Mouse (Mus musculus) CD4-positive helper T cell, adult 2 months (primary cell): Measurements from ENCODE around the gene Sec1.
A peak's percentile ranks its signal among the peaks of the same experiment; 100 is the strongest.

Experiments
- DNase-seq: peaks from one replicate; pipeline ENCODE4 v3.0.0-alpha.2; 2012; ENCODE audit warnings: low read depth, missing footprints, low spot score

The Sec1 gene

DNA sequence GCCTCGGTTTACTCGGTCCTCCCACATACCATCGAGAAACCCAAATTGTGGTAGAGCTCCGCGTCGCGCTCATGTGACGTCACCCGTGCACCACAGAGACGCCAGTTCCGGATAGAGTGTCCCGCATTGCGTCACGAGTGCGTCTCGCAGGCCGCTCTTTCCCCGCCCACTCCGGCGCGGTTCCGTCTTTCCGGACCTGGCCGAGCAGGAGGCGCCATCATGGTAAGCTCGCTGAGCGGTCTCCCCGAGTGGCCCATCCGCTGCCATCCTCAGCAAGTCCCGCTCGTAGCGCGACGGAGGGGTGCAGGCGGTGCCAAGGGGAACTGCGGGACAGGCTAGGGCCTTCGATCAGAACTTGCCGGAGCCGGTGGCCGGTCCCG lies 23.7 kb upstream of the Sec1 start, which contains the start of gene Sphk2:
Gene Sphk2, minus strand, starts transcription at position 85 of the 380 bp plus-strand sequence.
- DNase-seq, result peak; percentile 98

DNA sequence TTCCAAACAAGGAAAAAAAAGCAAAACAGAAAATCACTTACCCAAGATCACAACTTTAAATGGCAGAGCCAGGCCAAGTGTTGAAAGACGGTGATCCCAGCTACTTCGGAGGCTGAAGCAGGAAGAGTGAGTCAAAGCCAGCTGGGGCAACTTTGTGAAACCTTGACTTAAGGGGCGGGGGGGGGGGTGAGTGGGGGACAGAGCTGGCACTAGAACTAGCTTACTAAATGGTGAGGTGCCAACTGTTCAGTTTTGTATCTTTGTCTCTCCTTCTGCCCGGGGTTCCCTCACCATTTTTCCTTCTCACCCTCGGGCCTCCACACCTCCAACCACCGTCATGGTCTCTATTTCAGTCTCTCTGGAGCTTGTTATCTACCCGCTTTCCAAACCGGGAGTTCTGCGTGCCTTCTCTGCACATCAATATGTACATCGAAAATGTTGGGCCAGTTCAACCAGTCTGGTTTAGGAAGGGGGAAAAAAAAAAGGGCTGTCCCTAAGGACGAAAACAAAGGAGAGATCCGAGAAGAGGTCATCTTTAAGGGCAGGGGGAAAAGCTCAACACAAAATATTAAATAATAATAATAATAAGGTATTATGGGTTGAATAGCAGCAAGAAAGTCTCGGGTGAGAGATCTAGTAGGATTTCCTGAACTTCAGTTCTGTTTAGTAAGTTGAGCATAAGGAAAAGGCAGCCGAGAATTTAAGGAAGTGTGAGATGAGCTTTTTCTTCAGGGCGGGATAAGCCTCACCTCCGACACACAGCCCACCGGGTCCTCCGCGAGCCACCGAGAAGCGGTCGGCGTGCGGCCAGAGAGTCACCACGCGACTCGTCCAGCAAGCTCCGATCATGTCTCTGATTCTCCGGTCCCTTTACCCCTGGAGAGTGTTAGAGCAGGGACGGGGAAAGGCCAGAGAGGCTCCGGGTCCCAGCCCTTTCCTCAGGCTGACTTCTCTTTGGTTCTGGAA lies 23.0 kb upstream of the Sec1 start:
- no peak for DNase-seq

GRCm38 (mm10) chr7:45716460-45716857 lies 22.3 kb upstream of the Sec1 start:
- DNase-seq, result no peak

DNA sequence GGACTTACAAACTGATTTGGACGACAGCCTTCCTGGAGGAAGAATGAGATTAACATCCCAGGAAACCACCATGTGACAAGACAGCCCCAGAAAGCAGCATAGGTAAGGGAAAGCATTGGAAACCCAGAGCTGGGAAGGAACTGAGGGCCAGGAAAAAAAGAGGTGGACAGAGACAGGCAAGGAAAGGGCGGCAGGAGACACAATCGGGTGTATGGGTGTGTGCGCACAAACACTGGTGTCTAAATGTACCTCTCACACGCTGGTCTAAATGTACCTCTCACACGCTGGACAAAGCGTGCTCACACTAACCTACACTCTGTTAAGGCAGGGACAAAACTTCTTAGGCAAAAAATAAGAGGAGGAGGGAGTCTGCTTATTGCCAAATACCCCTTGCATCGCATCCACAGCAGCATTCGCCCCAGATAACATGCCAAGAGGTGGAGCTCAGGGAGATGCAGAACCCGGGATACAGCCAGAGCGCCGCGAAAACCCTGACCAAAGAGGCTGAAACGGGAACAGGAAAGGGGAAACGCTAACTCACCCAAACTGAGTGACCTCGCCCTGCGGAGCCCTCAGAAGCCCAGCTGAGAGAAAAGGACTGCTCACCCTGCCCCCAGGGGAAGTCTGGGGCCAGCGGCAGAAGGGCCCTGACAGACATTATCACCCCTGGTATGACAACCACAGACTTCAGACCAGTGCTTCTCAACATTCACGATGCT lies 21.7 kb upstream of the Sec1 start:
- no peak for DNase-seq

GRCm38 (mm10) chr7:45715090-45715708 lies 21.0 kb upstream of the Sec1 start, which contains the start of gene Rpl18:
Rpl18 (plus strand) TSS chr7:45715457.
- peak; percentile 98 for DNase-seq

- DNase-seq, result no peak
Observed at GRCm38 (mm10) chr7:45714630-45715089, 20.5 kb upstream of the Sec1 start.

DNA sequence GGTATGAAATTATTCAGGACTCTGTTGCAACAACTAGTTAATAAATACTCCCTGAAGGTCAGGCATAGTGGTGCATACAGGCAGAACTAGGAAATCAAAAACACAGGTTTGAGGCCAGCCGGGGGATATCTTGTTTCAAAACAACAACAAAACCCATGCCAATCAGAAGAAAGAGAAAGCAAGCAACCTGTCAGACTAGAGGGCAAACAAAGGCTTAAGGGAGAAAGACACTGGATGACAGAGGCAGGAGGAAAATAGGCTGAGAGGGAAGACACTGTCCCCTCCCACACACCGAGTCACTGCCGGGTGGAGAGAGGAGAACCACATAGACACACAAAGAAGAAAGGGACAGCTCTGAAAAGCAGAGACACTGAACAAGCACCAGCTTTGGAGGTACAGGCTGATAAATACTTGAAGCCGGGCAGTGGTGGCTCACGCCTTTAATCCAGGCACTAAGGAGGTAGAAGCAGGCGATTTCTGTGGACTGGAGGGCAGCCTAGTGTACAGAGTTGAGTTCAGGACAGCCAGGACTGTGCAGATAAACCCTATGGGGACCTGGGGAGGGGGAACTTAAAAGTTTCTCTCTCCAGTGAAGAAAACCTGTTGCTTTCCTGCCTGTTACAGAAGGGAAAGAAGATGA lies 19.8 kb upstream of the Sec1 start:
- no peak for DNase-seq

GRCm38 (mm10) chr7:45713396-45713795 lies 19.2 kb upstream of the Sec1 start:
- no peak for DNase-seq

GRCm38 (mm10) chr7:45712022-45712757 lies 18.0 kb upstream of the Sec1 start:
- no peak for DNase-seq

- DNase-seq, result no peak
Observed at GRCm38 (mm10) chr7:45711316-45712021, 17.3 kb upstream of the Sec1 start.

- DNase-seq, result no peak
Observed at GRCm38 (mm10) chr7:45710477-45711191, 16.4 kb upstream of the Sec1 start.

DNA sequence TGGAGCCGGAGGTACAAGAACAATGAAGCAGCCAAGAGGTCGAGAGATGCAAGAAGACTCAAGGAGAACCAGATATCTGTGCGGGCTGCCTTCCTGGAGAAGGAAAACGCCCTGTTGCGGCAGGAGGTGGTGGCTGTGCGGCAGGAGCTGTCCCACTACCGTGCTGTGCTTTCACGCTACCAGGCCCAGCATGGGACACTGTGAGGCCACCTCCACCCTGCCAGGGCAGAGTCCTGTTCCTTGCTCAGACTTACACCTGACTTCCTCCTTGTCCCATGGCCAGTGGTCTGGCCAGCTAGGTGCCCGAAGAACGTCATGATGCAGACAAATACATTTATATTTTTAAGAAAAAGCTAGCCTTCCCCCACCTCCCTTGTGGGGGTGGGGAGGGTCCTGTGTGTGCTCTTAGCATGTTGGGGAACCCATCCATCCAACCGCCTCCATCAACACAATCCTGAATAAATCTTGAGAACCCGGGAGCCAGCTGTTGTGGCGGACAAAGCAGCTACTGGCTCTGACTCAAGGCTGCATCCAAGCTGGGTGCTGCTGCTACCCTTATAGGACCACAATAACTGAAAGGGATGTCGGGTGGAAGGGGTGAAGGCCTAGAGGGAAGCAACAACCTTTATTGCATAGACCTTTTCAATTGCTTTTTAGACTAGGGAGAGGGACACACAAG lies 15.6 kb upstream of the Sec1 start:
- DNase-seq, result no peak

GRCm38 (mm10) chr7:45709036-45709435 lies 14.8 kb upstream of the Sec1 start:
- peak; percentile 51 for DNase-seq

DNA sequence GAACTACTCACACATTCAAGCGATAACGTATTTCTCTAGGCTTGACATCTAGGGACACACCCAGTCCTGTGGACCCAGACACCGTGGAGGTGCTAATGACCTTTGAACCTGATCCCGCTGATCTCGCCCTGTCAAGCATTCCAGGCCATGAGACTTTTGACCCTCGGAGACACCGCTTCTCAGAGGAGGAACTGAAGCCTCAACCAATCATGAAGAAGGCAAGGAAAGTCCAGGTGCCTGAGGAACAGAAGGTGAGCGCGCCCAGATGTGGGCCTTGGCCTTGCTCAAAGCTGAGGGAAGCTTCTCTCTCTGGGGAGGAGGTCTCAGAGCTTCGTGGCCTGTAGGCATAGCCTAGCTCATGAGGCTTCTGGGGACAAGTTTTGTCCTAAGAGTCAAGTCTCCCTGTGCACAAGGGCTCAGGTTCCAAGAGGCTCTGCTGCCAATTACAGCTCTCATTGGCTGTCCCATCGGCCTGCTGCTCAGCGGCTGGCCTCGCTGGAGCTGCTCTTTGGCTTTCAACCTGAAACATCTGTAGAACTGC lies 14.1 kb upstream of the Sec1 start:
- DNase-seq, result no peak

DNA sequence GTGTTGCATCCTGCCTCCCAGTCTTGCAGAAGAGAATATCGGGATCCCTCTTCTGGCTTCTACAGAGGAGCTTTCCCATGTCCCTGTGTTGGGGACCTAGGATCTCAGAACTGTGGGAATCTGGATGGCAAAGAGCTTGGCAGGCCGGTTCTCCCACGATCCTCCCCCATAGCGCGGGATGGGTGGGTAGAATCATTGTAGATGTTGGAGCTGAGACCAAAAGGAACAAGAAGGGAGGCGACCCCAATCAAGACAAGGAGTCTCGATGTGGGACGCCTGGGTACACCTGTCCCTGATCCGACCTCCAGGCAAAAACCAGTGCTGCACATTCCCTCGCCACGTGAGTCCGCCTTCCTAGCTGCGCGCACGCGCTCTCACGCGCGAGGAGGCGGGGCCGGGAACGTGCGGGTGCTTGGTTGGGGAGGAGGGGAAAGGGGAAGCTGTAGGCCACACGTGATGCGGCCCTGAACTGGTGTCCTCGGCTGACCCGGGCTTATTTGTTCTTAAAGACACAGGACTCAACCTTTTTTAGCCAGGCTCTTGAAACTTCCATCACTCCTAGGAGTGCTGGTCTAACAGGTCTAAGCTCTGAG lies 13.3 kb upstream of the Sec1 start:
- peak; percentile 94 for DNase-seq

GRCm38 (mm10) chr7:45706721-45707241 lies 12.6 kb upstream of the Sec1 start:
- DNase-seq, result peak; percentile 89

DNA sequence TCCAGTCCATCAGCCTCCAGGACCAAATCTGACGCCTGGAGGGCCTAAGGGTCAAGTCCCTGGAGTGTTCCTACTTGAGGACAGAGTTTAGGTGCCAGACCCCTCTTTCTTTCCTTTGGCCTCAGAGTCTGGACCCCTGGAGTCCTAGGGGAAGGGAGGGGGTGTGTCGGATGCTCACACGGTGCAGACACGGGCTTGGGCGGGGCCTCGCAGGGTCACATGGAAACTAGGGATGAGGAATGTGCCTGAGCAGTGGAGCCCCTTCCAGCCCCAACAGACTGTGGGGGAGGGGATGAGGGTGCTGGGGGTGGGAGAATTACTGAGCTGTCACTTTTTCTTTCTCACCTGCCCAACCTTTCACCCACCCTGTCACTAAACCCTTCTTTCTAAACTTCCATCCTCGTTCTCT lies 11.7 kb upstream of the Sec1 start:
- DNase-seq, result peak; percentile 51

DNA sequence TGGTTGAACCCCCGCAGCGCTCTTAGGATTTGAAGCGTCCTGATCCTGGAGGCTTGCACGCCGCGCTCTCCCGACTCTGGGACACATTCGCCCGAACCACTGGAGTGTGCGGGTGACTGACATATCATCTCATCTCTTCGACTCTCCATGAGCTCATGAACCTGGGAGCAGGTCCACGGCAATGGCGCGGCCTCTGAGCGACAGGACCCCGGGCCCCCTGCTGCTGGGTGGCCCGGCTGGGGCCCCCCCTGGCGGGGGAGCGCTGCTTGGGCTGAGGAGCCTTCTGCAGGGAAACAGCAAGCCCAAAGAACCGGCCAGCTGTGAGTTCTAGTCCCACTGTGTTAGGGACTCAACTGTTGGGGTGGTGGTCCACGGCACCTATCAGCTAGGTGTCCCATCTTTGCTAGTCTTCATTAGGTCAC lies 11.3 kb upstream of the Sec1 start:
- no peak for DNase-seq
